In genomic region chr5:23597260-23597864, GRCm38 (mm10) we compare ENCODE assay signal across 26 mouse cellular contexts.
DNase-seq lines count a peak whose midpoint lies in the region; ATAC-seq and TF ChIP-seq lines count a peak whose summit lies in the region.
"Had no signal": no experiment of that assay in that cellular context is flagged by ENCODE, and none has a peak within 500 bp of the region (broad histone marks: within the 10 kb centered on the region; RNA-seq: fewer than 3 reads in every experiment).

No protein-coding gene starts in this region.

- peaks cover 24% of the 10 kb centered on the region for H3K4me1 ChIP-seq in heart, embryonic 12.5 days (replicated peaks)
- H3K4me1 ChIP-seq in heart, postnatal 0 days (ENCODE audit: control insufficient read depth, insufficient read depth): peaks cover 21% of the 10 kb centered on the region
- H3K4me1 ChIP-seq in kidney, postnatal 0 days (replicated peaks; ENCODE audit: insufficient read depth, low read length): peaks cover 5% of the 10 kb centered on the region

- DNase-seq in heart, postnatal 36 days: no peak
- no peak for DNase-seq in heart, postnatal 0 days (ENCODE audit: low spot score)
- DNase-seq in heart, adult 18-20 months: no peak
- DNase-seq in kidney, postnatal 0 days (ENCODE audit: low spot score): no peak
- DNase-seq in kidney, postnatal 14 days: no peak
- DNase-seq in thymus, postnatal 10 days (ENCODE audit: low spot score in 2 of 2): no peak
- DNase-seq: adrenal gland, adult 8-10 months; adrenal gland, postnatal 25 days; cerebellum, adult 18-20 months; cerebellum, adult 9-10 months; cerebellum, postnatal 14 days; gastrocnemius, postnatal 10 days; gastrocnemius, postnatal 36 days; heart, postnatal 14 days; kidney, adult 18-20 months had no signal

- H3K9me3 ChIP-seq in heart, embryonic 12.5 days (replicated peaks): no peaks in the 10 kb centered on the region
- no peaks in the 10 kb centered on the region for H3K9me3 ChIP-seq in heart, postnatal 0 days (replicated peaks; ENCODE audit: control insufficient read depth, low read length)
- H3K9me3 ChIP-seq in kidney, postnatal 0 days (replicated peaks; ENCODE audit: low read length): no peaks in the 10 kb centered on the region
- H3K9me3 ChIP-seq: forebrain, embryonic 10.5 days; forebrain, embryonic 13.5 days had no signal

- H3K36me3 ChIP-seq in heart, embryonic 12.5 days: peaks cover 5% of the 10 kb centered on the region
- no peaks in the 10 kb centered on the region; the same call in 1 of the 2 replicates for H3K36me3 ChIP-seq in heart, postnatal 0 days (replicated peaks; ENCODE audit: control insufficient read depth, insufficient read depth, low read length)
- no peaks in the 10 kb centered on the region for H3K36me3 ChIP-seq in kidney, postnatal 0 days (ENCODE audit: insufficient read depth, low read length)

- TF ChIP-seq CTCF in heart, postnatal 0 days (IDR thresholded peaks at IDR 0.05; ENCODE audit: low read depth): no peak
- no peak for TF ChIP-seq CTCF in kidney, postnatal 0 days (IDR thresholded peaks at IDR 0.05; ENCODE audit: low read depth)

- peak overlapping the region; percentile 50 for H3K27ac ChIP-seq in heart, embryonic 12.5 days (ENCODE audit: poor library complexity, severe bottlenecking)
- peak overlapping the region; percentile 76; the same call in 1 of the 2 replicates for H3K27ac ChIP-seq in heart, postnatal 0 days (ENCODE audit: low read depth)
- H3K27ac ChIP-seq in kidney, postnatal 0 days: no peak overlapping the region
- H3K27ac ChIP-seq: forebrain, embryonic 10.5 days; forebrain, embryonic 13.5 days; hindbrain, embryonic 14.5 days; hindbrain, postnatal 0 days had no signal

- no peaks in the 10 kb centered on the region for H3K27me3 ChIP-seq in heart, embryonic 12.5 days (replicated peaks)
- no peaks in the 10 kb centered on the region for H3K27me3 ChIP-seq in heart, postnatal 0 days (ENCODE audit: control insufficient read depth, insufficient read depth, low read length)
- no peaks in the 10 kb centered on the region for H3K27me3 ChIP-seq in kidney, postnatal 0 days (ENCODE audit: insufficient read depth, low read length)
- H3K27me3 ChIP-seq: forebrain, embryonic 13.5 days had no signal

- TF ChIP-seq EP300 in heart, postnatal 0 days (IDR thresholded peaks at IDR 0.05; ENCODE audit: low read depth): no peak

- 48% methylated on average over 8 of the region's 8 CpGs for WGBS in heart, embryonic 12.5 days
- WGBS in heart, postnatal 0 days: 53% methylated on average over 8 of the region's 8 CpGs
- WGBS in kidney, postnatal 0 days: 61% methylated on average over 8 of the region's 8 CpGs

- H3K4me2 ChIP-seq in heart, embryonic 12.5 days: 0 out of 2 replicates have a peak overlapping the region, but pooled peaks have one; percentile 2
- no peak overlapping the region for H3K4me2 ChIP-seq in heart, postnatal 0 days (ENCODE audit: low read depth, low read length)
- no peak overlapping the region for H3K4me2 ChIP-seq in kidney, postnatal 0 days (ENCODE audit: low read length)
- H3K4me2 ChIP-seq: forebrain, embryonic 13.5 days; heart, embryonic 11.5 days; hindbrain, embryonic 14.5 days had no signal

- intact Hi-C loops in heart, postnatal 36 days (cut with DNase I): no loop called here

- ATAC-seq in heart, embryonic 12.5 days (ENCODE audit: insufficient number of reproducible peaks, low FRiP score): 0 out of 2 replicates have a peak, but pooled peaks have one; percentile 39
- no peak for ATAC-seq in heart, postnatal 0 days (ENCODE audit: insufficient read depth, low read depth)
- ATAC-seq in kidney, postnatal 0 days (replicated peaks; ENCODE audit: low FRiP score, low read depth): 0 out of 2 replicates have a peak, but pooled peaks have one; percentile 33
- ATAC-seq: activated CD4-positive, CD25-positive, alpha-beta regulatory T cell, adult 4 months; CD4-positive, CD25-positive, alpha-beta regulatory T cell, adult 4 months; forebrain, embryonic 13.5 days; forebrain, embryonic 16.5 days; hindbrain, postnatal 0 days; inflammation-experienced regulatory T-cells, adult 6 months; intestine, embryonic 16.5 days had no signal

- H3K4me3 ChIP-seq in heart, embryonic 12.5 days: no peak overlapping the region
- no peak overlapping the region for H3K4me3 ChIP-seq in heart, postnatal 0 days (ENCODE audit: low read depth, low read length)
- no peak overlapping the region for H3K4me3 ChIP-seq in kidney, postnatal 0 days (replicated peaks; ENCODE audit: low read depth, low read length)
- H3K4me3 ChIP-seq: forebrain, embryonic 10.5 days; forebrain, embryonic 13.5 days had no signal

- H3K9ac ChIP-seq in heart, embryonic 12.5 days: no peak overlapping the region
- H3K9ac ChIP-seq in heart, postnatal 0 days (replicated peaks; ENCODE audit: low read depth, low read length): no peak overlapping the region
- no peak overlapping the region for H3K9ac ChIP-seq in kidney, postnatal 0 days (ENCODE audit: low read depth, low read length)
- H3K9ac ChIP-seq: forebrain, embryonic 13.5 days; hindbrain, embryonic 14.5 days had no signal
